Mouse (Mus musculus) CH12.LX (cell line): Measurements from ENCODE around the gene Morc2a.

Experiments used
- BHLHE40 ChIP-seq: IDR thresholded peaks from 2 replicates; pipeline ENCODE4 v1.6.1; 2011; ENCODE audit warnings: mild to moderate bottlenecking, low read depth, low read length, improper control_type of control experiment
- CHD1 ChIP-seq: IDR thresholded peaks from 2 replicates; pipeline ENCODE4 v1.6.1; 2012; ENCODE audit warnings: low read depth, low read length, improper control_type of control experiment, inconsistent platforms
- CTCF ChIP-seq, 2 experiments: IDR thresholded peaks in 1 of 2; conservative IDR thresholded peaks in 1 of 2; 2 replicates each; pipeline ENCODE4 v1.5.1; 2011 to 2012; ENCODE audit warnings: low read depth in 2 of 2, low read length in 2 of 2, improper control_type of control experiment in 1 of 2, inconsistent platforms in 1 of 2, mild to moderate bottlenecking in 1 of 2, moderate library complexity in 1 of 2
- ETS1 ChIP-seq: conservative IDR thresholded peaks from 2 replicates; pipeline ENCODE4 v1.6.1; 2012; ENCODE audit warnings: low read depth, mild to moderate bottlenecking, inconsistent platforms, low read length, improper control_type of control experiment, moderate library complexity
- MAX ChIP-seq: IDR thresholded peaks from 2 replicates; pipeline ENCODE4 v1.6.1; 2011; ENCODE audit warnings: low read length, improper control_type of control experiment
- MAZ ChIP-seq: IDR thresholded peaks from 2 replicates; pipeline ENCODE4 v1.6.1; 2012; ENCODE audit warnings: low read depth, mild to moderate bottlenecking, inconsistent platforms, low read length, improper control_type of control experiment, moderate library complexity
- NELFE ChIP-seq: IDR thresholded peaks from 2 replicates; pipeline ENCODE4 v1.6.1; 2011; ENCODE audit warnings: low read depth, low read length, improper control_type of control experiment
- POLR2A ChIP-seq: IDR thresholded peaks from 2 replicates; pipeline ENCODE4 v1.6.1; 2011; ENCODE audit warnings: low read depth, mild to moderate bottlenecking, improper control_type of control experiment, low read length
- SMC3 ChIP-seq: IDR thresholded peaks from 2 replicates; pipeline ENCODE4 v1.6.1; 2011; ENCODE audit warnings: low read depth, low read length, improper control_type of control experiment
- TBP ChIP-seq: conservative IDR thresholded peaks from 2 replicates; pipeline ENCODE4 v1.6.1; 2011; ENCODE audit warnings: low read depth, low read length, improper control_type of control experiment
- USF1 ChIP-seq: IDR thresholded peaks from 2 replicates; pipeline ENCODE4 v1.6.1; 2014; ENCODE audit warnings: low read depth, mild to moderate bottlenecking, inconsistent platforms, low read length, improper control_type of control experiment
- ZC3H11A ChIP-seq: IDR thresholded peaks from 2 replicates; pipeline ENCODE4 v1.6.1; 2012; ENCODE audit warnings: low read depth, mild to moderate bottlenecking, inconsistent platforms, low read length, improper control_type of control experiment
- ZKSCAN1 ChIP-seq: IDR thresholded peaks from 2 replicates; pipeline ENCODE4 v1.6.1; 2012; ENCODE audit warnings: low read depth, inconsistent platforms, low read length, improper control_type of control experiment, borderline replicate concordance
- ZNF384 ChIP-seq: IDR thresholded peaks from 2 replicates; pipeline ENCODE4 v1.6.1; 2012; ENCODE audit warnings: low read depth, low read length, improper control_type of control experiment, inconsistent platforms

- TF ChIP-seq CTCF (conservative IDR thresholded peaks at IDR 0.05 in 1 of 2, IDR thresholded peaks at IDR 0.05 in 1 of 2; ENCODE audit: low read depth in 2 of 2, low read length in 2 of 2), result no peak
- no peak for TF ChIP-seq SMC3
- no peak for TF ChIP-seq POLR2A
- TF ChIP-seq ETS1, result no peak
- TF ChIP-seq TBP, result no peak
- TF ChIP-seq USF1, result no peak
- no peak for TF ChIP-seq NELFE
- TF ChIP-seq ZC3H11A, result no peak
- TF ChIP-seq MAZ, result no peak
- peak; percentile 80; the same call in 1 of the 2 replicates for TF ChIP-seq CHD1
- TF ChIP-seq MAX, result no peak
- no peak for TF ChIP-seq ZNF384
- TF ChIP-seq ZKSCAN1, result no peak
- no peak for TF ChIP-seq BHLHE40
These were observed 1.1 kb downstream of the Morc2a start for GRCm38 (mm10) chr11:3650141-3650540.
